Mouse (Mus musculus): ENCODE results near the gene Auts2. TPM values are rescaled to one million over a fixed set of nuclear protein-coding genes. Genes with fewer than 3 reads are reported as not detected.

Gene Auts2
- polyA plus RNA-seq, 1 experiment from 2014 or later = 24.7 TPM

GRCm38 (mm10) chr5:131578737-131579136 is 964.4 kb downstream of the Auts2 start:
- Histone ChIP-seq H3K4me3 (no peak overlapping the region), H3K36me3 (no peaks in the 10 kb centered on the region), H3K27ac (no peak overlapping the region), H3K27me3 (ENCODE audit: insufficient read depth, poor library complexity, severe bottlenecking) (peaks cover 15% of the 10 kb centered on the region; the same call in 1 of the 2 replicates), H3K9me3 (no peaks in the 10 kb centered on the region), H3K4me1 (no peaks in the 10 kb centered on the region)
- 91% methylated on average over 9 of the region's 9 CpGs for WGBS
- no peak for DNase-seq (ENCODE audit: low spot score)

- Histone ChIP-seq H3K9me3 (no peaks in the 10 kb centered on the region), H3K27me3 (ENCODE audit: insufficient read depth, poor library complexity, severe bottlenecking) (no peaks in the 10 kb centered on the region; the same call in 1 of the 2 replicates), H3K4me1 (no peaks in the 10 kb centered on the region), H3K36me3 (no peaks in the 10 kb centered on the region), H3K27ac (no peak overlapping the region), H3K4me3 (no peak overlapping the region)
- no peak for DNase-seq (ENCODE audit: low spot score)
- 69% methylated on average over 11 of the region's 11 CpGs for WGBS
Measured at GRCm38 (mm10) chr5:131575733-131576265, 967.3 kb downstream of the Auts2 start.

GRCm38 (mm10) chr5:131575086-131575514 is 968.0 kb downstream of the Auts2 start:
- Histone ChIP-seq H3K36me3 (no peaks in the 10 kb centered on the region), H3K27me3 (ENCODE audit: insufficient read depth, poor library complexity, severe bottlenecking) (no peaks in the 10 kb centered on the region; the same call in 1 of the 2 replicates), H3K4me3 (no peak overlapping the region), H3K27ac (no peak overlapping the region), H3K4me1 (no peaks in the 10 kb centered on the region), H3K9me3 (no peaks in the 10 kb centered on the region)
- no peak for DNase-seq (ENCODE audit: low spot score)
- WGBS = 61% methylated on average over 5 of the region's 5 CpGs

- Histone ChIP-seq H3K27ac (no peak overlapping the region), H3K4me3 (no peak overlapping the region), H3K4me1 (no peaks in the 10 kb centered on the region), H3K9me3 (no peaks in the 10 kb centered on the region), H3K27me3 (ENCODE audit: insufficient read depth, poor library complexity, severe bottlenecking) (no peaks in the 10 kb centered on the region; the same call in 1 of the 2 replicates), H3K36me3 (no peaks in the 10 kb centered on the region)
- 86% methylated on average over 16 of the region's 16 CpGs for WGBS
- no peak for DNase-seq (ENCODE audit: low spot score)
Measured at GRCm38 (mm10) chr5:131574469-131575085, 968.6 kb downstream of the Auts2 start.

- no peaks in the 10 kb centered on the region for H3K36me3 ChIP-seq
- H3K27ac ChIP-seq = no peak overlapping the region
- DNase-seq (ENCODE audit: low spot score) = no peak
- no peak overlapping the region for H3K4me3 ChIP-seq
- H3K4me1 ChIP-seq = no peaks in the 10 kb centered on the region
- H3K9me3 ChIP-seq = no peaks in the 10 kb centered on the region
- no peaks in the 10 kb centered on the region; the same call in 1 of the 2 replicates for H3K27me3 ChIP-seq (ENCODE audit: insufficient read depth, poor library complexity, severe bottlenecking)
- WGBS = 85% methylated on average over 18 of the region's 18 CpGs
Measured at GRCm38 (mm10) chr5:131573296-131574177, 969.6 kb downstream of the Auts2 start.

- WGBS = 86% methylated on average over 6 of the region's 6 CpGs
- Histone ChIP-seq H3K4me3 (no peak overlapping the region), H3K36me3 (no peaks in the 10 kb centered on the region), H3K27ac (no peak overlapping the region), H3K4me1 (no peaks in the 10 kb centered on the region), H3K9me3 (no peaks in the 10 kb centered on the region), H3K27me3 (ENCODE audit: insufficient read depth, poor library complexity, severe bottlenecking) (0 out of 2 replicates have a peak, but pooled peaks cover 7% of the 10 kb centered on the region)
- DNase-seq (ENCODE audit: low spot score) = no peak
Measured at GRCm38 (mm10) chr5:131566032-131566431, 977.1 kb downstream of the Auts2 start.

GRCm38 (mm10) chr5:131563630-131564252 is 979.4 kb downstream of the Auts2 start:
- H3K27ac ChIP-seq = no peak overlapping the region
- H3K4me1 ChIP-seq = peaks cover 2% of the 10 kb centered on the region
- DNase-seq (ENCODE audit: low spot score) = no peak
- H3K36me3 ChIP-seq = no peaks in the 10 kb centered on the region
- no peak overlapping the region for H3K4me3 ChIP-seq
- 0 out of 2 replicates have a peak, but pooled peaks cover 7% of the 10 kb centered on the region for H3K27me3 ChIP-seq (ENCODE audit: insufficient read depth, poor library complexity, severe bottlenecking)
- WGBS = 87% methylated on average over 5 of the region's 5 CpGs
- no peaks in the 10 kb centered on the region for H3K9me3 ChIP-seq

- 82% methylated on average over 5 of the region's 5 CpGs for WGBS
- Histone ChIP-seq H3K27me3 (ENCODE audit: insufficient read depth, poor library complexity, severe bottlenecking) (0 out of 2 replicates have a peak, but pooled peaks cover 7% of the 10 kb centered on the region), H3K9me3 (no peaks in the 10 kb centered on the region), H3K36me3 (no peaks in the 10 kb centered on the region), H3K27ac (no peak overlapping the region), H3K4me1 (peaks cover 14% of the 10 kb centered on the region), H3K4me3 (no peak overlapping the region)
- DNase-seq (ENCODE audit: low spot score) = no peak
Measured at GRCm38 (mm10) chr5:131560773-131561560, 982.2 kb downstream of the Auts2 start.

GRCm38 (mm10) chr5:131558403-131559174 is 984.6 kb downstream of the Auts2 start:
- H3K4me1 ChIP-seq = peaks cover 14% of the 10 kb centered on the region
- H3K36me3 ChIP-seq = no peaks in the 10 kb centered on the region
- 0 out of 2 replicates have a peak, but pooled peaks cover 7% of the 10 kb centered on the region for H3K27me3 ChIP-seq (ENCODE audit: insufficient read depth, poor library complexity, severe bottlenecking)
- WGBS = 25% methylated on average over 8 of the region's 8 CpGs
- DNase-seq (ENCODE audit: low spot score) = no peak
- peak overlapping the region; percentile 64; the same call in 1 of the 2 replicates for H3K27ac ChIP-seq
- H3K4me3 ChIP-seq = no peak overlapping the region
- H3K9me3 ChIP-seq = no peaks in the 10 kb centered on the region

GRCm38 (mm10) chr5:131557591-131558385 is 985.4 kb downstream of the Auts2 start:
- no peaks in the 10 kb centered on the region for H3K9me3 ChIP-seq
- peak overlapping the region; percentile 64; the same call in 1 of the 2 replicates for H3K27ac ChIP-seq
- DNase-seq (ENCODE audit: low spot score) = no peak
- no peak overlapping the region for H3K4me3 ChIP-seq
- no peaks in the 10 kb centered on the region for H3K36me3 ChIP-seq
- H3K27me3 ChIP-seq (ENCODE audit: insufficient read depth, poor library complexity, severe bottlenecking) = 0 out of 2 replicates have a peak, but pooled peaks cover 7% of the 10 kb centered on the region
- H3K4me1 ChIP-seq = peaks cover 21% of the 10 kb centered on the region
- WGBS = 64% methylated on average over 14 of the region's 14 CpGs
